ENCODE assay signal across 16 mouse cellular contexts in the genomic region with DNA sequence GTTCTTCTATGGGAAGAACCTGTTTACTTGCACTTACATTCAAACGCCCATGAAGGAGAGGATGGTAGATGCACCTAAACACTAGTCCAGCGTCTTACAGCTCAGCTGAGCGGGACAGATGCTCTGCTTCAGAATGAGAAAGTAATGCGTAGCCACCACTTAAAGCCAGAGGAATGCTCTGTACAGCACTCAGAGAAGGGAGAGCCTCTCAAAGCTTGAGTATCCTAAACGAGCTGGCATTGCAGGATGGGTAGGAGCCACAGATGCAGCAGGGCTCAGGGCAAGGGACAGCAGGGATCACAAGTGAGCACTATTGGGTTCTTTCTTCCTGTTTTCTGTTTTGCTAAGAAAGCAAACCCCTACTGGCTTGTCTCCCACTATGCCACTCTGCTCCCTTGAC.
"Had no signal": no experiment of that assay in that cellular context is flagged by ENCODE, and none has a peak within 500 bp of the region (broad histone marks: within the 10 kb centered on the region; RNA-seq: fewer than 3 reads in every experiment).

No protein-coding gene starts in this region.

- H3K4me2 ChIP-seq: liver, embryonic 12.5 days; lung, embryonic 14.5 days; midbrain, embryonic 12.5 days; neural tube, embryonic 13.5 days; neural tube, embryonic 15.5 days; stomach, embryonic 15.5 days had no signal

- H3K9ac ChIP-seq: liver, embryonic 12.5 days; liver, embryonic 14.5 days; lung, embryonic 14.5 days; midbrain, embryonic 12.5 days; neural tube, embryonic 13.5 days; neural tube, embryonic 15.5 days; stomach, embryonic 15.5 days had no signal

- H3K4me3 ChIP-seq: liver, embryonic 12.5 days; midbrain, embryonic 10.5 days; midbrain, embryonic 12.5 days; myocyte; neural tube, embryonic 13.5 days; neural tube, embryonic 15.5 days; stomach, embryonic 15.5 days had no signal

- H3K27ac ChIP-seq: liver, embryonic 12.5 days; liver, embryonic 14.5 days; midbrain, embryonic 10.5 days; midbrain, embryonic 12.5 days; neural tube, embryonic 13.5 days; neural tube, embryonic 15.5 days; stomach, embryonic 15.5 days; stomach, postnatal 0 days had no signal

- ATAC-seq: liver, embryonic 12.5 days; midbrain, embryonic 16.5 days had no signal

- H3K4me1 ChIP-seq: liver, embryonic 12.5 days; midbrain, embryonic 10.5 days; midbrain, embryonic 12.5 days; neural tube, embryonic 13.5 days; neural tube, embryonic 15.5 days; stomach, embryonic 15.5 days had no signal

- DNase-seq: right cerebral cortex, adult 18-20 months; right cerebral cortex, postnatal 14 days; thymus, adult 2 months; thymus, postnatal 25 days; thymus, postnatal 4 days had no signal

- H3K27me3 ChIP-seq: liver, embryonic 12.5 days; midbrain, embryonic 12.5 days; neural tube, embryonic 13.5 days; neural tube, embryonic 15.5 days; stomach, embryonic 15.5 days had no signal

- H3K9me3 ChIP-seq: liver, embryonic 12.5 days; midbrain, embryonic 10.5 days; midbrain, embryonic 12.5 days; neural tube, embryonic 13.5 days; neural tube, embryonic 15.5 days; stomach, embryonic 15.5 days had no signal
